Mouse (Mus musculus) hindbrain, embryonic 12.5 days (tissue): Measurements from ENCODE around the gene Unc5cl. TPM values are rescaled to one million over a fixed set of nuclear protein-coding genes. Genes with fewer than 3 reads are reported as not detected.
A peak's percentile ranks its signal among the peaks of the same experiment; 100 is the strongest.

Source experiments
- ATAC-seq: fragments of 200-750 bp; cut with Nextera tagmentation; 2 replicates; pipeline ENCODE4 v1.8.0; 2017; ENCODE audit warnings: moderate TSS enrichment; ENCODE audit not compliant: low FRiP score
- H3K27ac ChIP-seq: fragments of 300-500 bp; sonication (generic); 2 replicates; pipeline ENCODE4 v1.5.1; 2016; ENCODE audit warnings: mild to moderate bottlenecking
- H3K27me3 ChIP-seq: fragments of 300-500 bp; sonication (generic); 2 replicates; pipeline ENCODE4 v1.6.1; 2016; ENCODE audit warnings: mild to moderate bottlenecking
- H3K36me3 ChIP-seq: fragments of 300-500 bp; sonication (generic); 2 replicates; pipeline ENCODE4 v1.6.1; 2016; ENCODE audit warnings: mild to moderate bottlenecking
- H3K4me1 ChIP-seq: fragments of 300-500 bp; sonication (generic); 2 replicates; pipeline ENCODE4 v1.6.1; 2016
- H3K4me2 ChIP-seq: fragments of 300-500 bp; sonication (generic); replicated peaks from 2 replicates; pipeline ENCODE4 v1.6.1; 2016; ENCODE audit warnings: mild to moderate bottlenecking
- H3K4me3 ChIP-seq: fragments of 300-500 bp; sonication (generic); 2 replicates; pipeline ENCODE4 v1.5.1; 2016; ENCODE audit warnings: mild to moderate bottlenecking
- H3K9ac ChIP-seq: fragments of 300-500 bp; sonication (generic); 2 replicates; pipeline ENCODE4 v1.6.1; 2016; ENCODE audit warnings: mild to moderate bottlenecking, moderate library complexity
- H3K9me3 ChIP-seq: fragments of 300-500 bp; sonication (generic); replicated peaks from 2 replicates; pipeline ENCODE4 v1.6.1; 2016; ENCODE audit warnings: mild to moderate bottlenecking
- WGBS: fragments of 180-500 bp; shearing (Covaris S2); methylation state at CpG from one replicate; pipeline ENCODE4 v1.1.7; 2016; 5-methylcytosine and 5-hydroxymethylcytosine counted together
- polyA plus RNA-seq: library from polyadenylated mRNA; unstranded; fragments of >200 nt; fragmentation: Nextera tagmentation; extraction: Ambion mirVana; gene quantifications from 2 replicates; pipeline ENCODE4 v1.2.1, GENCODE M21; 2016

Unc5cl gene
- polyA plus RNA-seq, 1 experiment from 2014 or later, result 0.49 TPM

DNA sequence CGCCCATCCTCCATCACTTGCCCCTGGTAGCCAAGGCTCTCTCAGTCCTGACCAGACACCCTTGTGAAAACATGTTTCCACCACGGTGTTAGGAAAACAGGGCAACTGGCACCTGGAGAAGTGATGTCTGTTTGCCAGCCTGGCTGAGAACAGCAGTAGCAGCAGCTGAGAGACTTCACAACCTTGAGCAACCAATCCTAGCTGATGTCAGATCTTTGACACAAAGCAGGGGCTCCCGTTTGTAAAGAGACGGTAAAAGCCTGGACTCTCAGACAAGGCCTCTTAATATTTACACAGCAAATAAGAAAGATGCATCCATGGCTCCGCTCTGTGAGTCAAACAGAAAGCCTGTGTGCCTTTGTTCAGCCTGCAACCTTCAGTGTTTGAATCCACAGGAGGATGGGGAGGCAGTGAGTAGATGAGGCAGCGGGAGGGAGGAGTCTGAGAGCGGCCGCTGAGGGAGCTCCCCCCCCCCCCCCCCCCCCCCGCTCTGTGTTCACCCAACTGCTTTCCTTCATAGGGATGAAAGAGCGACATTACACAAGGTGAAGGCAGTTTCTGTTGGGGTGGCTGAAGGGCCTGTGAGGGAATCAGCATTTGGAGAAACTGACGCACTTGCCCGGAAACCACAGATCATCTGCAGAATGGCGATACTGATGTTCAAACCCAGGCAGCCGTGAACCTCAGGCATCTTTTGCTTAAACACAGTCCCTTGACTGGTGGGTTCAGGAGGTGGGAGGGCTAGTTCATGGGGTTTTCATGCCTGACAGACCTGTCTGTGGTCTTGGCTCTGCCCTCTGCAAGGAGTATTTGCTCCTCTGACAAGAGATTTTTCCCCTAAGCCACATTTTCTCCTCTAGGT is 79.4 kb downstream of the Unc5cl start:
- 0 out of 2 replicates have a peak, but pooled peaks cover 5% of the 10 kb centered on the region for H3K4me1 ChIP-seq
- no peak overlapping the region for H3K27ac ChIP-seq
- no peaks in the 10 kb centered on the region for H3K9me3 ChIP-seq
- 43% methylated on average over 14 of the region's 14 CpGs for WGBS
- H3K36me3 ChIP-seq, result no peaks in the 10 kb centered on the region
- 0 out of 2 replicates have a peak, but pooled peaks cover 4% of the 10 kb centered on the region for H3K27me3 ChIP-seq
- no peak overlapping the region for H3K4me2 ChIP-seq
- H3K9ac ChIP-seq, result no peak overlapping the region
- no peak overlapping the region for H3K4me3 ChIP-seq
- no peak for ATAC-seq

DNA sequence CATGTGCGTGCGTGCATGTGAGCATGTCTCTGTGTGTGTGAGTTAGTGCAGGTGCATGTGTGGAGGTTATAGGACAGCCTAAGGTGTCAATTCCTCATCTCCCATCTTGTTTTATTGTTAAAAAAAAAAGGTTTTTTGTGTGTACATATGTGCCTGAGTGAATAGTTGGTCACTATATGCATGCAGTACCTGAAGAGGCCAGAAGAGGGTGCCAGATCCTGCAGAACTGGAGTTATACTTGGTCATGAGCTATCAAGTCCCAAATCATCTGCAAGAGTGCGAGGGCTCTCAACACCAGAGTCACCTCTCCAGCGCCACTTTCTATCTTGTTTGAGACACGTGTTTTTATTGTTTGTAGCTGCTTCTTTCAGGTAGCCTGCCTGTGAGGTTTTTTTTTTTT is 83.6 kb downstream of the Unc5cl start:
- Histone ChIP-seq H3K36me3 (no peaks in the 10 kb centered on the region), H3K4me3 (no peak overlapping the region), H3K9ac (no peak overlapping the region), H3K27ac (no peak overlapping the region), H3K27me3 (0 out of 2 replicates have a peak, but pooled peaks cover 4% of the 10 kb centered on the region), H3K4me1 (0 out of 2 replicates have a peak, but pooled peaks cover 5% of the 10 kb centered on the region), H3K4me2 (no peak overlapping the region), H3K9me3 (no peaks in the 10 kb centered on the region)
- ATAC-seq, result no peak
- WGBS, result 74% methylated on average over 5 of the region's 5 CpGs

DNA sequence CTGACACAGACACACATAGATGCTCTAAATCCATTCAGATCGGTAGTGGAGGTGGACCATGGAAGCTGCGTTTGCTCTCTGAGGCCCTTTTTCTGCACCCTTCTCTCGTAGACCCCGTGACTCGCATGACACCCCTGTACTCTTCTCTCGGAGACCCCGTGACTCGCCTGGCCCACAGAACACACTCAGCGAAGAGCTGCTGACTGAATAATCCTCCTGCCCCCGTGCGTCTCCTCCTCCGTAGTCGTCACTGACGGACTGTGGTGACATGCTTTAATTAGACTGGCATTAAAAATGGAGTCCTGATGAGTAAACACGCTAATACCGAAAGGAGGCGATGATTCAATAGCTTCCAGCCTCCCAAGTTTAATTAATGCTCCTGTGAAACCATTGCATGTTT is 84.6 kb downstream of the Unc5cl start:
- WGBS, result 91% methylated on average over 17 of the region's 17 CpGs
- ATAC-seq, result no peak
- no peak overlapping the region for H3K27ac ChIP-seq

DNA sequence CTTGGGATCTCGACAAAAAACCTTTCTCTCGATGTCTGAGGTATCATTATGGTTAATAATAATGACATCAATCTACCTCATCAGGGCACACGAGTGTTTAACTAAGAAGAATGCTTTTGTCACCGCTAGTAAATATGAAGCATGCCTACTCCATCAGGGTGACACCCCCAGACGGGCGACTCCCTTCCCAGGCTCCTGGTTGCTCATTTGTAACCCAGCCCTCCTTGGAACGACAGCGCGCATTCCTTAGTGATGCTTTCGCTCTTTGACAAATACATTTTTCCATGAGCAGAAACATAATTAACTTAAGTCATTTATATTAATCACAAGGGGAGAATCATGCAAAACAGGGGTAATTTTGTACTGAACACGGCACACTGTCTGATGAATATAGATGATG is 88.0 kb downstream of the Unc5cl start:
- Histone ChIP-seq H3K4me1 (0 out of 2 replicates have a peak, but pooled peaks cover 4% of the 10 kb centered on the region), H3K4me2 (no peak overlapping the region), H3K36me3 (no peaks in the 10 kb centered on the region), H3K4me3 (no peak overlapping the region), H3K27ac (no peak overlapping the region), H3K27me3 (no peaks in the 10 kb centered on the region), H3K9me3 (no peaks in the 10 kb centered on the region), H3K9ac (no peak overlapping the region)
- no peak for ATAC-seq
- WGBS, result 72% methylated on average over 11 of the region's 11 CpGs

More for the DNA sequence above, 84.6 kb downstream of the Unc5cl start:
- H3K9me3 ChIP-seq, result no peaks in the 10 kb centered on the region
- no peak overlapping the region for H3K4me2 ChIP-seq
- 0 out of 2 replicates have a peak, but pooled peaks cover 4% of the 10 kb centered on the region for H3K27me3 ChIP-seq
- H3K36me3 ChIP-seq, result no peaks in the 10 kb centered on the region
- H3K9ac ChIP-seq, result no peak overlapping the region
- H3K4me3 ChIP-seq, result no peak overlapping the region
- no peaks in the 10 kb centered on the region for H3K4me1 ChIP-seq

DNA sequence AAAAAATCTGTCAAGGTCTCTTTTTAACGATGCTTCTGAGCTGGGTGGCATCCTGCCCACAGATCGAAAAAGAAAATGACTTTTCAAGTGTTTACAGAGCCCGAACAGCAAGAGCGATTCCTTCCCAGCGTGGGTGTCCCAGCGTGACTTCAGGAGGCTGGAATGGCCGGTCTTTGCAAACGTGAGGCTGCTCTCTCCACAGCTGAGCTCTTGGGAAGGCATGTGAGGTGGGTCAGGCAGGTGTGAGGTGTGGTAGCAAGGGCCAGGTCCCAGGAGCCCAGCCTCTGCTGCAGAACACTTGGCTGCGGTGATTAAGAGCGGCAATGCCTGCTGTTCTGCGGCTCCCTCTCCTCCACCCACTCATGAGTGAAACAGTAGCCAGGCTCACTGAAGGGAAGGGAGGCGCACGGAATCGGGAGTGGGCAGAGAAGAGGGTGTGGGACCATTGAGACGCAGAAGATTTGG is 88.6 kb downstream of the Unc5cl start:
- 64% methylated on average over 15 of the region's 15 CpGs for WGBS
- Histone ChIP-seq H3K36me3 (no peaks in the 10 kb centered on the region), H3K4me1 (0 out of 2 replicates have a peak, but pooled peaks cover 4% of the 10 kb centered on the region), H3K27me3 (no peaks in the 10 kb centered on the region), H3K4me2 (no peak overlapping the region), H3K27ac (no peak overlapping the region), H3K4me3 (no peak overlapping the region), H3K9me3 (no peaks in the 10 kb centered on the region), H3K9ac (no peak overlapping the region)
- no peak for ATAC-seq

DNA sequence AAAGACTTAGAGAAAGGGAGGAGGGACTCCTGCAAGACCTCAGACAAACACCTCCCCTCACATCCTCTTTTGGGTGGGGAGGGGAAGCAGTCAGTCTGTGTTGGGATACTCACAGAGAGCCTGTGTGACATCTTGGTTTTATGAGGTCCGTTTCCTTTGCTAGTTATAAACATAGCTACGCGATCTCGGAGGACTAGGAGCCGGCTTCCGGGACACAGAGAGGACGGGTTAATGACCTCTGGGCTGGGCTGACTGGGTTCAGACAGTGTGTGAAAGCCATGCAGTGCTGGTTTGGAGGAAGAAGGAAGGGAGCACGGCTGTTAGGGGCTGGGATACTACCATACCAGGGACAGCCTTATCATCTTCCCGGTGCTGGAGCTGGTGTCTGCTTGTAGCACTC is 90.0 kb downstream of the Unc5cl start:
- H3K27me3 ChIP-seq, result no peaks in the 10 kb centered on the region
- WGBS, result 80% methylated on average over 9 of the region's 9 CpGs
- H3K4me1 ChIP-seq, result 0 out of 2 replicates have a peak, but pooled peaks cover 4% of the 10 kb centered on the region
- no peaks in the 10 kb centered on the region for H3K9me3 ChIP-seq
- H3K36me3 ChIP-seq, result no peaks in the 10 kb centered on the region
- H3K4me2 ChIP-seq, result no peak overlapping the region
- H3K27ac ChIP-seq, result no peak overlapping the region
- H3K9ac ChIP-seq, result no peak overlapping the region
- no peak for ATAC-seq
- no peak overlapping the region for H3K4me3 ChIP-seq

DNA sequence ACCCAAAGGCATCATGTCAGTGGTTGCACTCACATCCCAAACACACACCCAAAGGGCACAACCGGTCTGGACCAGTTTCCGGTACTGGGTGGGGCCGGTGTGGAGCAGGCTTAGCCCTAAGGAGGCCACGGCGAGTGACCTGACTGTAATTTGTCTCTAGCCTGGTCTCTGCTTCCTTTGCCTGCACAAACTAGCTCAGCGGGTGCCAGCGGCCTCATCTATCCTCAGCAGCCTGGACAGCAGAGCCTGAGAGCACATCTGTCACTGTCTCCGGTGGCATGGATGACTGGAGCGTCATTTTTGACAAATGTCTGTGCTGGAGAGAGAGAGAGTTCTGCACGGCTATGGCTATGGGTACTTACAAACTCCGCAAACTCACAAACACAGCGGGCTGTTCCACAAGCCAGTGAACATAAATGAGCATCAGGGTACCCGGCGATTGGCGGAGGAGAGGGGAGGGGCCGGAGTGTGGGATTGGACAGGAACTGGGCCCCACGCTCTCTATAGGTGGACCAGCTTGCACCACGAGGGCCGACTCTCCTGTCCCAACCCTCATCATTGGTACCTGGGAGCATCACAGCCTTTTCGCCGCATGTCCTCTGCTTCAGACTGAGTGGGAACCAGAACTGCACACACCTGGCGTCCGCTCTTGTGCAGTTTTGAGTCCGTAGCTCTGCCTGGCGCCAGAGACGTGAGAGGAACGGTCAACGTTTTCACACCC is 90.7 kb downstream of the Unc5cl start:
- H3K36me3 ChIP-seq, result no peaks in the 10 kb centered on the region
- no peaks in the 10 kb centered on the region for H3K9me3 ChIP-seq
- H3K4me3 ChIP-seq, result 0 out of 2 replicates have a peak overlapping the region, but pooled peaks have one; percentile 7
- 65% methylated on average over 28 of the region's 28 CpGs for WGBS
- no peak overlapping the region for H3K9ac ChIP-seq
- peak overlapping the region; percentile 22 for H3K4me2 ChIP-seq
- peak; percentile 85 for ATAC-seq
- H3K4me1 ChIP-seq, result 0 out of 2 replicates have a peak, but pooled peaks cover 4% of the 10 kb centered on the region
- H3K27me3 ChIP-seq, result no peaks in the 10 kb centered on the region
- H3K27ac ChIP-seq, result no peak overlapping the region

DNA sequence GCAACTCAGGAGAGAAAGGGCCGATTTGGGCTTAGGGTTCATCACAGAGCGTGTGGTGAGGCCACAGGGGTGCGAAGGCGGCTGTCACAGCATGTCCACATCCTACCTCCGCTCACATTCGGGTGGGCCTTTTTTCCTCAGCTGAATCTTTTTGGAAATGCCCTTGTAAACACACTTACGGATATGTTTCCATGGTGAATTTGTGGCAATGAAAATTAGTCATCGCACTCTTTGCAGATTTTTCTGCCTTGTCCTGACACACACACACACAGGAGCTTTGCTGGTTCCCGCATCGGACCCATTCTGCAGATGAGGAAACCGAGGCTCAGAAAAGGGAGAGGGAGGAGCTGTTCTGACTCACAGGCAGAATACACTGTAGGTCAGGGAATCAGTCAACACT is 91.3 kb downstream of the Unc5cl start:
- ATAC-seq, result no peak
- H3K36me3 ChIP-seq, result no peaks in the 10 kb centered on the region
- no peaks in the 10 kb centered on the region for H3K9me3 ChIP-seq
- H3K4me3 ChIP-seq, result no peak overlapping the region
- 93% methylated on average over 11 of the region's 11 CpGs for WGBS
- H3K9ac ChIP-seq, result no peak overlapping the region
- H3K4me2 ChIP-seq, result 0 out of 2 replicates have a peak overlapping the region, but pooled peaks have one; percentile 22
- H3K27ac ChIP-seq, result no peak overlapping the region
- no peaks in the 10 kb centered on the region for H3K27me3 ChIP-seq
- H3K4me1 ChIP-seq, result 0 out of 2 replicates have a peak, but pooled peaks cover 4% of the 10 kb centered on the region

DNA sequence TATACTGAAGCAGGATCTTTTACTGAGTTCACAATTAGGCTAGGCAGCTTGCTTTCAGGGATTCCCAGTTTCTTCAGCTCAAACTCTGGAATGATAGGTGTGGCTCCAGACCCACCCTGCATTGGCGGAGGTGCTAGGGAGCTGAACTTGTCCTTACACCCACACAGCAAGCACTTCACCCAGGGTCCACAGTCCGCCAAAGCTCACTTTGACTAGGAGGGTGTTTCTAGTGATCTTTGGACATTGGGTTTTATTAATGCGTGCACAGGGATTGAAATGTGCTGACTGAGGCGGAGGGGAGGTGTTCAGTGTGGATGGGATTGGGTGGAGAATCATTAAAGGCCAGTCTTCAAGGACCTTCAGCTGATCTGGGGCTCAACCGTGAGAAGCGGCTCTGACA is 93.0 kb downstream of the Unc5cl start:
- H3K27ac ChIP-seq, result no peak overlapping the region
- no peak overlapping the region for H3K4me3 ChIP-seq
- WGBS, result 87% methylated on average over 6 of the region's 6 CpGs
- no peaks in the 10 kb centered on the region for H3K27me3 ChIP-seq
- no peaks in the 10 kb centered on the region for H3K9me3 ChIP-seq
- H3K9ac ChIP-seq, result no peak overlapping the region
- H3K36me3 ChIP-seq, result no peaks in the 10 kb centered on the region
- ATAC-seq, result no peak
- no peak overlapping the region for H3K4me2 ChIP-seq
- H3K4me1 ChIP-seq, result 0 out of 2 replicates have a peak, but pooled peaks cover 4% of the 10 kb centered on the region

DNA sequence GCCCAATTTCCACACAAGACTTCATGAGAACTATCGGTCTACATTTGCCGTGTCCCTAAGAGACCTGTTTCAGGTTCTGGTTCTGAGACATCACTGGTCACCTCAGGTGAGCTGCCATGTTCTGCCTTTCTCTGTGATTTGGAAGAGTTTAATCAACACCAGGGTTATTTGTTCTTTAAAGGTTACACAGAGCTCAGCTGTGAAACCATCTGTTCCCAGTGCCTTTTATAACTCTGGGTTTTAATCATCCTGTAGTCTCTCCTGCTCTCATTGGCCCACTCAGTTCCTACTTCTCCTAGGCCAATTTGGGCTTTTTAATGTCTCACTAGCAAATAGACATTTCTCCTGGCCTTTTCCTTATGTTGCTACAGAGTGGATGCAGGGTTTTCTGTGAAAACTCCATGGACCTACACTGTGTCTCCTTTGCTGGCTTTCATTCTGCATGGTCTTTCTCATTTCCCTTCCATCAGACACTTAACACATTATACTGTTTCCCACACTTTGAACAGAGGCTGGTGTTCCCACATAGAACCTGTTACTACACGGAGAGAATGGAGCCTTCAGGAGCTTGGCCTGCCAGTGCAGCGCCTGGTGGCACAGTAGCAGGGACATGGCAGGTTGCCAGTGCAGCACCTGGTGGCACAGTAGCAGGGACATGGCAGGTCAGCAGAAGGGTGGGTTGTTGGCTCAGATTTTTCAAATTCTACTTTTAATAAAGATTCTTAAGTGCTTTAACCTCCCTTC is 97.3 kb downstream of the Unc5cl start:
- Histone ChIP-seq H3K9ac (no peak overlapping the region), H3K27ac (no peak overlapping the region), H3K27me3 (no peaks in the 10 kb centered on the region), H3K4me1 (no peaks in the 10 kb centered on the region), H3K4me2 (no peak overlapping the region), H3K36me3 (no peaks in the 10 kb centered on the region), H3K9me3 (no peaks in the 10 kb centered on the region), H3K4me3 (no peak overlapping the region)
- ATAC-seq, result no peak
- WGBS, result 85% methylated on average over 4 of the region's 4 CpGs

DNA sequence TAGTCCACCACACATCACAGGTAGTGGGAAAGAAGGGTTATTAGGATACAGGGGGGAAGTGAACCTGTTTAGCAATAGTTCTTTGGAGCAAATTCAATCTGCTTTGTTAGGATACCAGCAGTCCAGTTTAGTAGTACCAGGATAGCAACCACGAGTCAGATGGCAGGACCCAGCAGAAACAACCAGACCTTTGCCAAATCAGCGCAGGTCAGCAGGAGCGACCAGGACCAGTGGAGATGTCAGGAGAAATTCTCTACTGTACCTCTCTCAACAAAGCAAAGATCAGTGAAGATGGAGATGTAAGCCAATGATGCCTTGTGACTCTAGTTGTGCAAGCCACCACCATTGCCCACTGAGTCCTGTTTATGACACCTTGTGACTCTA is 97.8 kb downstream of the Unc5cl start:
- 88% methylated on average over 3 of the region's 3 CpGs for WGBS

More for the DNA sequence above, 97.8 kb downstream of the Unc5cl start:
- H3K9me3 ChIP-seq, result no peaks in the 10 kb centered on the region
- H3K4me1 ChIP-seq, result no peaks in the 10 kb centered on the region
- H3K9ac ChIP-seq, result no peak overlapping the region
- no peak overlapping the region for H3K27ac ChIP-seq
- H3K27me3 ChIP-seq, result no peaks in the 10 kb centered on the region
- H3K4me2 ChIP-seq, result no peak overlapping the region
- no peaks in the 10 kb centered on the region for H3K36me3 ChIP-seq
- no peak overlapping the region for H3K4me3 ChIP-seq
- no peak for ATAC-seq
